Mouse (Mus musculus): ENCODE data around the gene Cirbp. TPM values are rescaled to one million over a fixed set of nuclear protein-coding genes. Genes with fewer than 3 reads are reported as not detected.

The Cirbp gene
- 295 and 421 TPM in 2 replicates for polyA plus RNA-seq (2014; fragmentation: Nextera tagmentation; extraction: Ambion mirVana)

DNA sequence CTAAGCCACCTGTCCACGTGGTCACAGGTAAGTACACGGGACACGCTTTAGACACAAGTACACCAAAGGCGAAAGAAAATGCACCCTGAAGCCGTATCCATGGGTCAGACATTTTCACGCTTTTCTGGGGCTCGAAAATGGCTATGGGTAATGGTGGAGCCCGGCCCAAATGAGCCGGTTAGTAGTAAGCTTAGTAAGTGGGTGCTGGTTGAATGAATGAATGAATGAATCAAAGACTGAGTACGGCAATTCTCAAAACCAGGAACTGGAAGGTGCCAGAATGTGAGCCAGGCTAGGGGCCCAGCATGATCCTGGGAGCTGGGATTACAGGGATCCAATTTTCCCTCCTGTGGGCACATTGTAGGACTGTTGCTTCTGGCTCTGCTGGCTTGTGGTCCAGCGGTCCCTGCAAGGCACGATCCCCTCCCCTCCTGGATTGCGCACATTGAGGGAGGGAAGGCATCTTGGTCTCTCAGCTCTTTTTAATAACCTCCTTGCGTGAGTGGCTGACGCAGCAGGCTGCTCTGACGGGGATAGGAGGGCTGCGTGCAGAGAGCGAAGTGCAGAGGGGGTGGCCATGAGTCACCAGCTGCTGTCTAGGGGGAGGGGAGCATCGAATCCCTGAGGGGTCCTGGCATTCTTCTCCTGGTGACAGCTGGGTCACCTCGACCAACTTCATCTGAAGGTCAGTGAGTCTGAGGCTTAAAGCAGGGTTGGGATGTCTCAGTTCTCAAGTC lies at the start of gene Cirbp:
Cirbp (plus strand) TSS at position 594 of the 737 bp plus-strand sequence.
- H3K36me3 ChIP-seq (ENCODE audit: control insufficient read depth, insufficient read depth, low read length) = peaks cover 10% of the 10 kb centered on the region
- H3K4me2 ChIP-seq (ENCODE audit: low read length) = peak within 1 kb of the TSS; percentile 81
- H3K27ac ChIP-seq (replicated peaks; ENCODE audit: low read depth, low read length) = peak within 1 kb of the TSS; percentile 83
- H3K4me1 ChIP-seq (ENCODE audit: control insufficient read depth, insufficient read depth, low read length) = peaks cover 33% of the 10 kb centered on the region
- WGBS = 14% methylated on average over 20 of the region's 20 CpGs
- no peaks in the 10 kb centered on the region for H3K27me3 ChIP-seq (ENCODE audit: control insufficient read depth, insufficient read depth, low read length)
- no peak for ATAC-seq (ENCODE audit: low FRiP score, low TSS enrichment)
- H3K9ac ChIP-seq (replicated peaks; ENCODE audit: low read length) = peak within 1 kb of the TSS; percentile 57
- peak within 1 kb of the TSS; percentile 33 for H3K4me3 ChIP-seq (replicated peaks; ENCODE audit: low read depth, low read length)
- no peaks in the 10 kb centered on the region for H3K9me3 ChIP-seq (ENCODE audit: control insufficient read depth, low read length)
- no peak for DNase-seq

DNA sequence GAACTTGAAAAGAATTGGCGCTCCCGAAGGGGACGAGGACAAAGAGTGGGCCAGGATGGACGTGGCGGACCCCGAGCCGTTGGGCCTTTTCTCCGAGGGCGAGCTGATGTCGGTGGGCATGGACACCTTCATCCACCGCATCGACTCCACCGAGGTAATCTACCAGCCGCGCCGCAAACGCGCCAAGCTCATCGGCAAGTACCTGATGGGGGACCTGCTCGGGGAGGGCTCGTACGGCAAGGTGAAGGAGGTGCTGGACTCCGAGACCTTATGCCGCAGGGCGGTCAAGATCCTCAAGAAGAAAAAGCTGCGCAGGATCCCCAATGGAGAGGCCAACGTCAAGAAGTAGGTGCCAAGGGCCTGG lies 49.2 kb upstream of the Cirbp start:
- H3K4me2 ChIP-seq (ENCODE audit: low read length) = peak overlapping the region; percentile 86
- H3K9ac ChIP-seq (replicated peaks; ENCODE audit: low read length) = peak overlapping the region; percentile 78
- H3K4me3 ChIP-seq (replicated peaks; ENCODE audit: low read depth, low read length) = peak overlapping the region; percentile 83
- H3K36me3 ChIP-seq (ENCODE audit: control insufficient read depth, insufficient read depth, low read length) = peaks cover 17% of the 10 kb centered on the region
- peak; percentile 46 for DNase-seq
- H3K9me3 ChIP-seq (ENCODE audit: control insufficient read depth, low read length) = no peaks in the 10 kb centered on the region
- under 1% methylated on average over 27 of the region's 27 CpGs for WGBS
- H3K4me1 ChIP-seq (ENCODE audit: control insufficient read depth, insufficient read depth, low read length) = peaks cover 35% of the 10 kb centered on the region
- no peaks in the 10 kb centered on the region for H3K27me3 ChIP-seq (ENCODE audit: control insufficient read depth, insufficient read depth, low read length)
- ATAC-seq (ENCODE audit: low FRiP score, low TSS enrichment) = no peak
- H3K27ac ChIP-seq (replicated peaks; ENCODE audit: low read depth, low read length) = no peak overlapping the region

DNA sequence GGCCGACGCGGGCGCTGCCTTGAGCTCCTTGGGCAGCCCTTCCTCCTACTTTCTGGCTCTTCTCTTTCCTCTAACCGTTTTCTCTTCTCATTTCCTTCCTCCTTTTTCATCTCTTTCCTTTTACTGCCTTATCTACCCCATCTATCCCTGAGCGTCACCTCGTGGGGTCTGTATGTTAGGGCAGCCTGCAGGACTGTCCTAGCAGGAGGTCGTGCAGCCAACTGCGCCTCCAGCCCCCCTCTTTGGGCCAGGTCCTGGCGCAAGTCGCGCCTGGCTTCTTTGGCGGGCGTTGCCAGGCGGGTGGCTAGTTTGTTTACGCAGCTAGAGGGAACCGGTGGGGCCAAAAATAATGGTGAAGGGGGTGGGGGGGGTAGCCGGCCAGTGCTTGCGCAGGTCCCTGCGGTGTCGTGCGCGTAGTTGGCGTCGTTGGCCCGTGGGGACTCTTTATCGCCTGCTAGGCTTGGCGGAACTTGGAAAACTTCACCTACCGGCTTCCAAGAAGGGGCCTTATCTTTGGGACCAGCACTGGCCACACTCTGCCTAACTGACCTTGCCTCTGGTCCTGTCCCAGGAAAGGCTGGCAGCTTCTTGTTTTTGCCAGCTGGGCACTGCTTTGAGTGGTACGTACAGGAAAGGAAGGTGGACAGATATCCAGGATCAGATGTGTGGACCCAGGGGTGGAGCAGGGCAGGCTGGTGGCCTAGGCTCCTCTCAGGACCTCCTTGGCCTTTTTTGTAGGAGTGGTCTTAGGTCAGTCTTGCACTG lies 48.7 kb upstream of the Cirbp start:
- peak overlapping the region; percentile 83 for H3K4me3 ChIP-seq (replicated peaks; ENCODE audit: low read depth, low read length)
- H3K36me3 ChIP-seq (ENCODE audit: control insufficient read depth, insufficient read depth, low read length) = peaks cover 17% of the 10 kb centered on the region
- ATAC-seq (ENCODE audit: low FRiP score, low TSS enrichment) (no peak), DNase-seq (no peak)
- peak overlapping the region; percentile 86 for H3K4me2 ChIP-seq (ENCODE audit: low read length)
- peaks cover 35% of the 10 kb centered on the region for H3K4me1 ChIP-seq (ENCODE audit: control insufficient read depth, insufficient read depth, low read length)
- H3K9me3 ChIP-seq (ENCODE audit: control insufficient read depth, low read length) = no peaks in the 10 kb centered on the region
- peak overlapping the region; percentile 78 for H3K9ac ChIP-seq (replicated peaks; ENCODE audit: low read length)
- 5% methylated on average over 30 of the region's 30 CpGs for WGBS
- H3K27ac ChIP-seq (replicated peaks; ENCODE audit: low read depth, low read length) = no peak overlapping the region
- no peaks in the 10 kb centered on the region for H3K27me3 ChIP-seq (ENCODE audit: control insufficient read depth, insufficient read depth, low read length)

DNA sequence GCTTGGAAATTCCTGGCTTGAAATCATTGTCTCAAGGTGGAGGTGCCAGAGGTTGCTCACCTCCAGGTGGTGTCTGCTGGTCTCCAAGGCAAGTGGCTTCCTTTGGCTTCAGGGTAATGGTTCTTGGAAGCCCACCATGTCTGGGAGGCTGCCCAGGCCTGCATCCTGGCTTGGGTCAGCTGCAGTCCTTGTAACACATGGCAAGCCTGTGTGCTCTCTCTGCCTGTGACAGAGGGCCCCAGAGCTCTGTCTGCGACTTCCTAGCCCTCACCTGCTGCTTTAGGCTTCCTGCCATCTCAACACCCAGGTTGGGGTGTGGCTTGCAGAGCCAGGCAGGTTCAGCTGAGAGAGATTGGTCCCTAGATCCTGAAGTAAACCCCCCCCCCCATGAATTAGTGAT lies 48.0 kb upstream of the Cirbp start:
- ATAC-seq (ENCODE audit: low FRiP score, low TSS enrichment) (no peak), DNase-seq (no peak)
- Histone ChIP-seq H3K9me3 (ENCODE audit: control insufficient read depth, low read length) (no peaks in the 10 kb centered on the region), H3K36me3 (ENCODE audit: control insufficient read depth, insufficient read depth, low read length) (peaks cover 17% of the 10 kb centered on the region), H3K27me3 (ENCODE audit: control insufficient read depth, insufficient read depth, low read length) (no peaks in the 10 kb centered on the region), H3K4me2 (ENCODE audit: low read length) (peak overlapping the region; percentile 86), H3K9ac (replicated peaks; ENCODE audit: low read length) (peak overlapping the region; percentile 78), H3K4me3 (replicated peaks; ENCODE audit: low read depth, low read length) (peak overlapping the region; percentile 83), H3K27ac (replicated peaks; ENCODE audit: low read depth, low read length) (peak overlapping the region; percentile 42; the same call in 1 of the 2 replicates), H3K4me1 (ENCODE audit: control insufficient read depth, insufficient read depth, low read length) (peaks cover 35% of the 10 kb centered on the region)
- whole genome bisulfite sequencing = 65% methylated on average over 1 of the region's 1 CpGs

DNA sequence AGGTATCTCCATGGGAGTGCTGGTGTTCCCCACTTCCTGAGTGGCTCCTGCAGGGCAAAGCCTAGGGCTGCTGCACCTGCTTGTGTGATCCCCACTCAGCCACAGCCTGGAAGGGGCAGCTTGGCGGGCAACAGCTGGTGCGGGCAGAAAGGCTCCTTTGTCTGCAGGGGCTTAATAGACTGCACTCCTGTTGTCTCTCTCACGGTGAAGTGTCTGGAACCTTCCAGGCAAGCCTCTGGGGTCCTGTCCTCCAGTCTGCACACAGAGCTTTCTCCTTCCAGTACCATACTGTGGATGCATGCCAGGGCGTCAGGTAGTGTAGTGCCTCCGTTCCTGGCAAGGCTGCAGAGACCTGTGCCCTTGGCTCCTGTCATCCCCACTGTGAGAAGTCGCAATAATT lies 47.2 kb upstream of the Cirbp start:
- peaks cover 35% of the 10 kb centered on the region for H3K4me1 ChIP-seq (ENCODE audit: control insufficient read depth, insufficient read depth, low read length)
- WGBS = 48% methylated on average over 6 of the region's 6 CpGs
- peak overlapping the region; percentile 40 for H3K9ac ChIP-seq (replicated peaks; ENCODE audit: low read length)
- H3K27me3 ChIP-seq (ENCODE audit: control insufficient read depth, insufficient read depth, low read length) = no peaks in the 10 kb centered on the region
- ATAC-seq (ENCODE audit: low FRiP score, low TSS enrichment) (no peak), DNase-seq (no peak)
- peak overlapping the region; percentile 42; the same call in 1 of the 2 replicates for H3K27ac ChIP-seq (replicated peaks; ENCODE audit: low read depth, low read length)
- peaks cover 17% of the 10 kb centered on the region for H3K36me3 ChIP-seq (ENCODE audit: control insufficient read depth, insufficient read depth, low read length)
- H3K9me3 ChIP-seq (ENCODE audit: control insufficient read depth, low read length) = no peaks in the 10 kb centered on the region
- peak overlapping the region; percentile 83; the same call in 1 of the 2 replicates for H3K4me3 ChIP-seq (replicated peaks; ENCODE audit: low read depth, low read length)
- H3K4me2 ChIP-seq (ENCODE audit: low read length) = peak overlapping the region; percentile 86

DNA sequence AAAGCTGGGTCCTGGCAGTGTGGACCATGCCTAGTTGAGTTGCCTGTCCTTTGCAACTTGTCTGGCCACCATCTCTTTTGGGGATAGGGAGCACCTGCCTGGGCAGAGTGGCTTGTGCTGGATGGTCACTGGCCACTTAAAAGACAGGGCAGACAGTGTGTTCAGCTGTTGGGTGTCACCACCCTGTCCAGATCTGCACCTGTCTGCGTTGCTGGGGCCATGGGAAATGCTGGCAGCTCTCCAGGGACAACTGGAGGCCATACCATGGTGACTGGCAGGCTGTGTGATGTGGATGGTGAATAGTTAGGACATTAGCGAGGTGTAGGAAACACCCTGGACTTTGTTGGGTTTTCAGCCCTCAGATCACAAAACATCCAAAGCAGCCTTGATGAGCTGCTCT lies 45.6 kb upstream of the Cirbp start:
- 69% methylated on average over 2 of the region's 2 CpGs for WGBS
- Histone ChIP-seq H3K27me3 (ENCODE audit: control insufficient read depth, insufficient read depth, low read length) (no peaks in the 10 kb centered on the region), H3K4me1 (ENCODE audit: control insufficient read depth, insufficient read depth, low read length) (peaks cover 29% of the 10 kb centered on the region), H3K4me3 (replicated peaks; ENCODE audit: low read depth, low read length) (no peak overlapping the region), H3K4me2 (ENCODE audit: low read length) (no peak overlapping the region), H3K9ac (replicated peaks; ENCODE audit: low read length) (0 out of 2 replicates have a peak overlapping the region, but pooled peaks have one; percentile 12), H3K36me3 (ENCODE audit: control insufficient read depth, insufficient read depth, low read length) (peaks cover 28% of the 10 kb centered on the region), H3K9me3 (ENCODE audit: control insufficient read depth, low read length) (no peaks in the 10 kb centered on the region), H3K27ac (replicated peaks; ENCODE audit: low read depth, low read length) (no peak overlapping the region)
- DNase-seq = no peak
- ATAC-seq (ENCODE audit: low FRiP score, low TSS enrichment) = no peak

DNA sequence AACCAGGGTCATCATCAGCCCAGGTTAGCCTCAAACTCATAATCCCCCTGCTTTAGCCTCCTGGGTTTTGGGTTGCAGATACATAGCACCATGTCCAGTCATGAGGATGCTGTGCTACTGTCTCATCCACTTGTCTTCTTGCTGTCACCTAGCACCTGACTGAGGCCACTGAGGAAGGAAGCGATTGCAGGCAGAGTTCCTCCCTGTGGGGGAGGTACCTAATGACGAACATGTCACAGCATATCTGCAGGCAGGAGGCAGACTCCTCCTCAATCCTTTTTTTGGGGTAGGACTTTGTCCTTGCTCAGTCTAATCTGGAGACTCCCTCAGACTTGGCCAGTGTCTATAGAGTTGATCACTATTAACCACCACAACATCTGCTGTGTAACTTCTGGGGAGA lies 44.1 kb upstream of the Cirbp start:
- Histone ChIP-seq H3K9ac (replicated peaks; ENCODE audit: low read length) (no peak overlapping the region), H3K9me3 (ENCODE audit: control insufficient read depth, low read length) (no peaks in the 10 kb centered on the region), H3K4me3 (replicated peaks; ENCODE audit: low read depth, low read length) (no peak overlapping the region), H3K27ac (replicated peaks; ENCODE audit: low read depth, low read length) (no peak overlapping the region), H3K27me3 (ENCODE audit: control insufficient read depth, insufficient read depth, low read length) (no peaks in the 10 kb centered on the region), H3K4me2 (ENCODE audit: low read length) (no peak overlapping the region), H3K4me1 (ENCODE audit: control insufficient read depth, insufficient read depth, low read length) (peaks cover 27% of the 10 kb centered on the region), H3K36me3 (ENCODE audit: control insufficient read depth, insufficient read depth, low read length) (peaks cover 43% of the 10 kb centered on the region)
- no peak for ATAC-seq (ENCODE audit: low FRiP score, low TSS enrichment)
- DNase-seq = no peak
- 96% methylated on average over 2 of the region's 2 CpGs for WGBS

DNA sequence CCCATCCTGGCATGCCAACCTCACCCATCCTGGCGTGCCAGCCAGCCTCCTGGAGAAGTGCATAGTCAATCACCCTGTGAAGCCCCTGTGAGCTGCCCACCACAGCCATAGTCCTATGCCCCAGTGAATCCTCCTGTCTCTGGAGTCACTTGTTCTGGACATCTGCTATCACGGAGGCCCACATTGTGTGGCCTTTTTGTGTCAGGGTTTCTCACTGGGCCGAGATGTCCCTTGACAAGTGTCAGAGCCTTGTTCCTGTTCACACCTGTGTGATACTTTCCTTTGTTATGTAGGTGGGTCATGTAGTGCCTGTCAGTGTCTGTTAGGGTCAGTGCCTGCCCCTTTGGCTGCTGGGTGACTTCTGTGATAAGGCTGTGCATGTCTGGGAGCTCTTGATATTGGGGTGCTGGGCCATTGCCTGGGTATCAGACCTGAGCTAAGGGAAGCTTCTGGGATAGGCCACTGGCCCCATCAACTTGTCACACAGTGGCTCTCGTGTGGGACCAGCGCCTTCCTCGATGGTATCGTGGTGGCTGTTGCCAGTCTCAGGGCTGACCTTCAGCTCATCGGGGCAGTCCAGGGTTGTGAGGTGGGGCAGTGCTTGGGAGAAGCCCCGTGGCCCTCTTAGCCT lies 41.7 kb upstream of the Cirbp start:
- no peak for DNase-seq
- WGBS = 92% methylated on average over 9 of the region's 9 CpGs
- no peaks in the 10 kb centered on the region for H3K9me3 ChIP-seq (ENCODE audit: control insufficient read depth, low read length)

More for the DNA sequence above, 41.7 kb upstream of the Cirbp start:
- Histone ChIP-seq H3K4me2 (ENCODE audit: low read length) (no peak overlapping the region), H3K27me3 (ENCODE audit: control insufficient read depth, insufficient read depth, low read length) (no peaks in the 10 kb centered on the region), H3K4me1 (ENCODE audit: control insufficient read depth, insufficient read depth, low read length) (0 out of 2 replicates have a peak, but pooled peaks cover 3% of the 10 kb centered on the region), H3K27ac (replicated peaks; ENCODE audit: low read depth, low read length) (no peak overlapping the region), H3K4me3 (replicated peaks; ENCODE audit: low read depth, low read length) (no peak overlapping the region), H3K36me3 (ENCODE audit: control insufficient read depth, insufficient read depth, low read length) (peaks cover 60% of the 10 kb centered on the region), H3K9ac (replicated peaks; ENCODE audit: low read length) (no peak overlapping the region)
- ATAC-seq (ENCODE audit: low FRiP score, low TSS enrichment) = no peak
